Mouse (Mus musculus) kidney, postnatal 0 days (tissue): ENCODE results near the gene Jsrp1. TPM values are rescaled to one million over a fixed set of nuclear protein-coding genes. Genes with fewer than 3 reads are reported as not detected.
A peak's percentile ranks its signal among the peaks of the same experiment; 100 is the strongest.
"Not testable (repeated sequence)": the region's sequence is repeated elsewhere in the genome, so short reads cannot be mapped to it uniquely, and the experiment has no call there.

ENCODE experiments used
- ATAC-seq: fragments of 200-750 bp; cut with Nextera tagmentation; replicated peaks from 2 replicates; pipeline ENCODE4 v1.8.0; 2017; ENCODE audit warnings: low read depth, moderate number of reproducible peaks, moderate TSS enrichment, moderate library complexity; ENCODE audit not compliant: low FRiP score
- DNase-seq: peaks from one replicate; pipeline ENCODE4 v3.0.0-alpha.2; 2016; ENCODE audit warnings: low spot score
- H3K27ac ChIP-seq: fragments of 300-500 bp; sonication (generic); 2 replicates; pipeline ENCODE4 v1.5.1; 2014; ENCODE audit warnings: mild to moderate bottlenecking
- H3K27me3 ChIP-seq: fragments of 300-500 bp; sonication (generic); 2 replicates; pipeline ENCODE4 v1.6.1; 2014; ENCODE audit warnings: low read length, mixed read lengths; ENCODE audit not compliant: insufficient read depth
- H3K36me3 ChIP-seq: fragments of 300-500 bp; sonication (generic); 2 replicates; pipeline ENCODE4 v1.6.1; 2014; ENCODE audit warnings: low read length, mixed read lengths; ENCODE audit not compliant: insufficient read depth
- H3K4me1 ChIP-seq: fragments of 300-500 bp; sonication (generic); replicated peaks from 2 replicates; pipeline ENCODE4 v1.6.1; 2014; ENCODE audit warnings: antibody characterized with exemption, low read length, mixed read lengths; ENCODE audit not compliant: insufficient read depth
- H3K4me2 ChIP-seq: fragments of 300-500 bp; sonication (generic); 2 replicates; pipeline ENCODE4 v1.6.1; 2014; ENCODE audit warnings: mild to moderate bottlenecking, low read length, moderate library complexity, mixed read lengths
- H3K4me3 ChIP-seq: fragments of 300-500 bp; sonication (generic); replicated peaks from 2 replicates; pipeline ENCODE4 v1.5.1; 2014; ENCODE audit warnings: low read depth, low read length
- H3K9ac ChIP-seq: fragments of 300-500 bp; sonication (generic); 2 replicates; pipeline ENCODE4 v1.6.1; 2014; ENCODE audit warnings: low read depth, low read length
- H3K9me3 ChIP-seq: fragments of 300-500 bp; sonication (generic); replicated peaks from 2 replicates; pipeline ENCODE4 v1.6.1; 2016; ENCODE audit warnings: low read length, inconsistent platforms, mixed read lengths
- CTCF ChIP-seq: IDR thresholded peaks from 2 replicates; pipeline ENCODE4 v1.5.1; 2016; ENCODE audit warnings: antibody characterized with exemption, low read depth, mild to moderate bottlenecking, moderate library complexity
- WGBS: fragments of 180-500 bp; shearing (Covaris S2); extraction: QIAGEN DNeasy Blood & Tissue Kit; methylation state at CpG from one replicate; pipeline ENCODE4 v1.1.7; 2014; 5-methylcytosine and 5-hydroxymethylcytosine counted together
- polyA plus RNA-seq: library from polyadenylated mRNA; unstranded; fragments of >200 nt; fragmentation: Nextera tagmentation; extraction: Ambion mirVana; gene quantifications from 2 replicates; pipeline ENCODE4 v1.2.1, GENCODE M21; 2015

Jsrp1 gene
- polyA plus RNA-seq, 1 experiment from 2014 or later: 4.6 TPM

DNA sequence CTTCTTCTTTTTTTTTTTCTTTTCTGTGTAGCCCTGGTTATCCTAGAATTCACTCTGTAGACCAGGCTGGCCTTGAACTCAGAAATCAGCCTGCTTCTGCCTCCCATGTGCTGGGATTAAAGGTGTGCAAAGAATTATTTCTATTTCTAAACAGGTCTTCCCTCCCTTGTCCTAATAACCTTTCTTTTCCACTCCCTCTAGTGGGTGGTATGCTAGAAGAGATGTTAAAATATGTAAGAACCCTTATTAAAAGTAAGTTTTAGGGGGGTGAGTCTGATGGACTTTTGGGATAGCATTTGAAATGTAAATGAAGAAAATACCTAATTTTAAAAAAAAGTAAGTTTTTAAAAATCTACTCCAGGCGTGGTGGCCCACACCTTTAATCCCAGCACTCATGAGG is 10.0 kb upstream of the Jsrp1 start:
- Histone ChIP-seq H3K4me1 (0 out of 2 replicates have a peak, but pooled peaks cover 7% of the 10 kb centered on the region), H3K4me2 (no peak overlapping the region), H3K36me3 (no peaks in the 10 kb centered on the region), H3K4me3 (no peak overlapping the region), H3K9ac (no peak overlapping the region), H3K27ac (no peak overlapping the region), H3K9me3 (no peaks in the 10 kb centered on the region), H3K27me3 (no peaks in the 10 kb centered on the region)
- WGBS: 97% methylated on average over 1 of the region's 1 CpGs
- peak; percentile 48 for TF ChIP-seq CTCF
- ATAC-seq (no peak), DNase-seq (no peak)

DNA sequence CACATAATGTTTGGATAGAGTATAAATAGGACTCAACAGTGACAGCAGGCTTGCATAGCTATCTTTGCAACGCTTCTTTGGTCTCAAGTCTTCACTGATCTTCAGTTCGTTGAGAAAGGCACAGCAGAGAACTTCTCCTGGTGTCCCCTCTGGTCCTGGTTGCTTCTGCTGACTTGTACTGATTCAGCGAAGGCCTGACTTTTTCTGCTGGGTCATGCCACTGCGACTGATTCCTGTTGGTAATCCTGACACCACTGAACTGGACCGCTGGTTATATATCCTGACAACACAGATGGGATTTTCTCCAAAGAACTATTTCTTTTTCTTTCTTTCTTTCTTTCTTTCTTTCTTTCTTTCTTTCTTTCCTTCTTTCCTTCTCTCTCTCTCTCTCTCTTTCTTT is 9.2 kb upstream of the Jsrp1 start:
- TF ChIP-seq CTCF: no peak
- 86% methylated on average over 5 of the region's 5 CpGs for WGBS
- Histone ChIP-seq H3K4me1 (0 out of 2 replicates have a peak, but pooled peaks cover 3% of the 10 kb centered on the region), H3K36me3 (no peaks in the 10 kb centered on the region), H3K27me3 (no peaks in the 10 kb centered on the region), H3K9me3 (no peaks in the 10 kb centered on the region), H3K9ac (no peak overlapping the region), H3K4me2 (no peak overlapping the region), H3K4me3 (no peak overlapping the region), H3K27ac (no peak overlapping the region)
- DNase-seq (no peak), ATAC-seq (no peak)

DNA sequence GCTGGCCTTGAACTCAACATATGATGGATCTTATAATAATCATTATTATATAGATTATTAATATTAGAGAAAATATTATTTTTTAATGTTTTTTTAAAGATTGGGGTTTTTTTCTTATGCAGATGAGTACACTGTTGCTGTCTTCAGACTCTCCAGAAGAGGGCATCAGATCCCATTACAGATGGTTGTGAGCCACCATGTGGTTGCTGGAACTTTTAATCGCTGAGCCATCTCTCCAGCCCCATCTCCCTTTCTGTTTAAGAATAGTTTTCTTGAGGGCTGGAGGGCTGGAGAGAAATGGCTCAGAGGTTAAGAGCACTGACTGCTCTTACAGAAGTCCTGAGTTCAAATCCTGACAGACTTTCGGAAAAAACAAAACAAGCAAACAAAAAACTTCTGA is 8.7 kb upstream of the Jsrp1 start:
- WGBS: 48% methylated on average over 2 of the region's 2 CpGs
- TF ChIP-seq CTCF: peak; percentile 80

DNA sequence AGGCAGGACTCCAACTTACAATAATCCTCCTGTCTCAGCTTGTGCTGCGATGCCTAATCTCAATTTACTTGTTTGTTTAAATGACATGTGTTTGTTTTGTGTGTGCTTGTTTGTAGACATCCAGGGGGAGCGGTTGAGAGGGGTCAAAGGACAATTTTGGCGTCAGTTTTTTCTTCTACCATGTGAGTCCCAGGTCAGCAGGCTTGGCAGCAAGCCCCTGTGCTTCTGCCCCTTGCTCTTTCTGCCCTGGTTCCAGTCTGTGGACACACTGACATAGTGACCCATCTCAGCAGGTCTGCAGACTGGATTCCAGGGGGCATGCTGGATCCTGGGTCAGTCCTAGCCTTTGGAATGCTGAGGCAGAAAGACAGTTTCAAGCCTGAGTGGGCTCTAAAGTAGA is 6.1 kb upstream of the Jsrp1 start:
- H3K27me3 ChIP-seq: no peaks in the 10 kb centered on the region
- H3K27ac ChIP-seq: no peak overlapping the region
- no peak overlapping the region for H3K4me3 ChIP-seq
- H3K36me3 ChIP-seq: no peaks in the 10 kb centered on the region
- no peaks in the 10 kb centered on the region for H3K9me3 ChIP-seq
- 0 out of 2 replicates have a peak, but pooled peaks cover 3% of the 10 kb centered on the region for H3K4me1 ChIP-seq
- no peak for TF ChIP-seq CTCF
- no peak overlapping the region for H3K4me2 ChIP-seq
- DNase-seq (no peak), ATAC-seq (no peak; the same call in 1 of the 2 replicates)
- WGBS: 33% methylated on average over 3 of the region's 3 CpGs
- no peak overlapping the region for H3K9ac ChIP-seq

More for the DNA sequence above, 8.7 kb upstream of the Jsrp1 start:
- Histone ChIP-seq H3K36me3 (no peaks in the 10 kb centered on the region), H3K9me3 (no peaks in the 10 kb centered on the region), H3K4me2 (no peak overlapping the region), H3K27ac (no peak overlapping the region), H3K9ac (no peak overlapping the region), H3K4me1 (0 out of 2 replicates have a peak, but pooled peaks cover 3% of the 10 kb centered on the region), H3K4me3 (no peak overlapping the region), H3K27me3 (no peaks in the 10 kb centered on the region)
- ATAC-seq (no peak), DNase-seq (peak; percentile 65)

DNA sequence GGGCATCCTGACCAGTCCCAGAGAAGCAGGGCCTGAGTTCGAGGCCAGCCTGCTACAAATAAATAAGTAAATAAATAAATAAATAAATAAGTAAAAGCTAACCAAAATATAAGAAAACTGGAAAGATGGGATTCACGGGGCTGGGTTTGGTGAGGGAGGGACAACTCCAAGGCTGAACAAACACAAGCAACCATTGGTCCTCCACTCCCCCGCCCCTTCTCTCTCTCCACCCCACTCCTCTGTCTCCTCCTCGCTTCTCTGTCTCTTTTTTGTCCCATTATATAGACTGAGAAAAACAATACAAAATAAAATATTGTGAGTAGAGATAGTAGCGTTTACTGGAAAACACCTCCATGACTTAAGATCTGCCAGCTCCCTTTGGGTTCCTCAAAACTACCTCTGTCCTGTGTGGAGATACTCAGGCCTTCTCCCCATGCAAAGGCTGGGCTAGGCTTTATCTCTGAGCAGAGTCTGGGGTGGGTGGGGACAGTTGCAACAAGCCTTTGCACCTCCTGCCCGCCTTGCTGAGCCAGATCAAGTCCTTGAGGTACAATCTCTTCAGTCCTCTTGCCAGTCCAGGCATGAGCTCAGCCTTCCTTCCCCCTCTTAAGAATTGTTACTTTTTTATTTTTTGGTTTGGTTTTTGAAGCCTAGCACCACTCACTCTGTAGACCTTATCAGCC is 5.4 kb upstream of the Jsrp1 start:
- 52% methylated on average over 6 of the region's 6 CpGs for WGBS
- H3K36me3 ChIP-seq: no peaks in the 10 kb centered on the region
- no peaks in the 10 kb centered on the region for H3K27me3 ChIP-seq
- H3K9me3 ChIP-seq: no peaks in the 10 kb centered on the region
- H3K4me3 ChIP-seq: no peak overlapping the region
- 0 out of 2 replicates have a peak, but pooled peaks cover under 1% of the 10 kb centered on the region for H3K4me1 ChIP-seq
- TF ChIP-seq CTCF: no peak
- DNase-seq (no peak), ATAC-seq (no peak)
- H3K4me2 ChIP-seq: no peak overlapping the region
- no peak overlapping the region for H3K27ac ChIP-seq
- no peak overlapping the region for H3K9ac ChIP-seq

DNA sequence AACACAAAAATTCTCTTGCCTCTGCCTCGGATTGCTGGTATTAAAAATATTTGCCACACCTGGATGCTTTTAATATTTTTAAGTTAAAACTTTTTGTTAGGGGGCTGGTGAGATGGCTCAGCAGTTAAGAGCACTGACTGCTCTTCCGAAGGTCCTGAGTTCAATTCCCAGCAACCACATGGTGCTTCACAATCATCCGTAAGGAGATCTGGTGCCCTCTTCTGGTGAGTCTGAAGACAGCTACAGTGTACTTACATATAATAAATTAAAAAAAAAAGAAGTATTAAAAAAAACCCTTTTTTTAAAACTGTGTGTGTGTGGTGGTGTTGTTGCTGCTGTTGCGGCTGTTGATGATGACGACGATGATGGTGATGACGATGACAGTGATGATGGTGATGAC is 4.7 kb upstream of the Jsrp1 start:
- not testable (repeated sequence) for H3K36me3 ChIP-seq, H3K4me3 ChIP-seq, H3K27me3 ChIP-seq, H3K27ac ChIP-seq, H3K9me3 ChIP-seq, ATAC-seq, DNase-seq, H3K4me2 ChIP-seq, H3K9ac ChIP-seq, H3K4me1 ChIP-seq
- WGBS: 84% methylated on average over 7 of the region's 7 CpGs
- TF ChIP-seq CTCF: peak; percentile 59
